Mouse (Mus musculus) C2C12 (cell line): ENCODE results near the gene Efcab5.

Experiments used
- CTCF ChIP-seq: IDR thresholded peaks from one replicate; pipeline ENCODE4 v1.5.1; 2011; ENCODE audit not compliant: control insufficient read depth, insufficient read depth, insufficient read length
- FOSL1 ChIP-seq: IDR thresholded peaks from one replicate; pipeline ENCODE4 v1.8.0; 2011; ENCODE audit warnings: mild to moderate bottlenecking, low read length; ENCODE audit not compliant: poor library complexity, insufficient read depth, severe bottlenecking

DNA sequence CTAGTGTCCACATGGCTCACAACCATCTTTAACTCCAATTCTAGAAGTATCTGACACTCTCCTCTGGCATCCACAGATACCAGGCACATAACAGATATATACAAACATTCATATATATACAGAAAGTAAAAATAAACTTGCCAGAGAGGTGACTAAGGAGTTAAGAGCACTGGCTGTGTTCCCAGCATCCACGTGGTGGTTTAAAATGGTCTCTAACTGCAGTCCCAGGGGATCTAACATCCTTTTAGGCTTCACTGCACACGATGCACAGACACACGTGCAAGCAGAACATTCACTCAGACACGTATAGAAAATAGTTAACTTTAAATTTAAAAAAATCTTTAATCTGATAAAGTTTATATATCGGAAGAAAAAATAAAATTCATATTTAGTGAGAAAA lies 126.8 kb downstream of the Efcab5 start:
- TF ChIP-seq CTCF = no peak
- TF ChIP-seq FOSL1 = no peak
